Mouse (Mus musculus) right cerebral cortex, adult 18-20 months (tissue): ENCODE data around the gene Patj.
"Not testable (repeated sequence)": the region's sequence is repeated elsewhere in the genome, so short reads cannot be mapped to it uniquely, and the experiment has no call there.

ENCODE experiments used
- DNase-seq: peaks from one replicate; pipeline ENCODE4 v3.0.0; 2022; ENCODE audit warnings: mixed read lengths

The Patj gene

GRCm38 (mm10) chr4:98395690-98396437 lies at the start of gene Patj:
TSS of gene Patj (plus strand) at chr4:98395785.
- DNase-seq = peak; percentile 69

GRCm38 (mm10) chr4:98348580-98348979 lies 47.0 kb upstream of the Patj start:
- DNase-seq = no peak

- DNase-seq = no peak
Measured at GRCm38 (mm10) chr4:98358034-98358809, 37.4 kb upstream of the Patj start.

GRCm38 (mm10) chr4:98375401-98375800 lies 20.2 kb upstream of the Patj start:
- no peak for DNase-seq

- DNase-seq = no peak
Measured at GRCm38 (mm10) chr4:98376943-98377342, 18.6 kb upstream of the Patj start.

GRCm38 (mm10) chr4:98382716-98383424 lies 12.7 kb upstream of the Patj start, which contains the start of gene Tm2d1:
TSS of gene Tm2d1 (minus strand) at chr4:98383306.
- DNase-seq = peak; percentile 88

GRCm38 (mm10) chr4:98385036-98385435 lies 10.5 kb upstream of the Patj start:
- no peak for DNase-seq

GRCm38 (mm10) chr4:98395346-98395689 lies 267 bp upstream of the Patj start:
- no peak for DNase-seq

- no peak for DNase-seq
Measured at GRCm38 (mm10) chr4:98400926-98401583, 5.5 kb downstream of the Patj start.

- no peak for DNase-seq
Measured at GRCm38 (mm10) chr4:98401584-98401962, 6.0 kb downstream of the Patj start.

- DNase-seq = no peak
Measured at GRCm38 (mm10) chr4:98403492-98403891, 7.9 kb downstream of the Patj start.

GRCm38 (mm10) chr4:98404412-98404811 lies 8.8 kb downstream of the Patj start:
- DNase-seq = no peak

- DNase-seq = no peak
Measured at GRCm38 (mm10) chr4:98408455-98408854, 12.9 kb downstream of the Patj start.

- DNase-seq = not testable (repeated sequence)
Measured at GRCm38 (mm10) chr4:98415150-98415549, 19.6 kb downstream of the Patj start.

GRCm38 (mm10) chr4:98428371-98428770 lies 32.8 kb downstream of the Patj start:
- no peak for DNase-seq

GRCm38 (mm10) chr4:98435641-98436457 lies 40.3 kb downstream of the Patj start:
- no peak for DNase-seq

- DNase-seq = no peak
Measured at GRCm38 (mm10) chr4:98436664-98437363, 41.2 kb downstream of the Patj start.

- no peak for DNase-seq
Measured at GRCm38 (mm10) chr4:98439261-98440005, 43.8 kb downstream of the Patj start.

- no peak for DNase-seq
Measured at GRCm38 (mm10) chr4:98441248-98441647, 45.7 kb downstream of the Patj start.

- peak; percentile 37 for DNase-seq
Measured at GRCm38 (mm10) chr4:98444437-98445139, 49.0 kb downstream of the Patj start.
